Mouse (Mus musculus) MEL (cell line): Measurements from ENCODE around the gene Fbxw21. TPM values are rescaled to one million over a fixed set of nuclear protein-coding genes. Genes with fewer than 3 reads are reported as not detected.

Source experiments
- DNase-seq: peaks from one replicate; pipeline ENCODE4 v3.0.0; 2011; ENCODE audit warnings: low read depth, low spot score
- H3K27ac ChIP-seq: 2 replicates; pipeline ENCODE4 v1.5.1; 2012; ENCODE audit warnings: low read depth, mild to moderate bottlenecking, control low read depth, low read length, moderate library complexity; ENCODE audit not compliant: control insufficient read depth
- H3K27me3 ChIP-seq, 2 experiments: fragments of 150-350 bp in 1 of 2; sonication (generic) in 1 of 2; 2 replicates each; pipeline ENCODE4 v1.6.1; 2012; ENCODE audit warnings: low read length in 2 of 2, mild to moderate bottlenecking in 2 of 2, improper control_type of control experiment in 1 of 2, moderate library complexity in 1 of 2; ENCODE audit not compliant: insufficient read depth in 2 of 2, control insufficient read depth in 1 of 2
- H3K36me3 ChIP-seq, 2 experiments: 2 replicates each; pipeline ENCODE4 v1.6.1; 2012 to 2014; ENCODE audit warnings: low read length in 2 of 2, improper control_type of control experiment in 1 of 2, inconsistent platforms in 1 of 2, mild to moderate bottlenecking in 1 of 2; ENCODE audit not compliant: insufficient read depth in 2 of 2, control insufficient read depth in 1 of 2
- H3K4me1 ChIP-seq, 2 experiments: fragments of 150-350 bp in 1 of 2; sonication (generic) in 1 of 2; 2 replicates each; pipeline ENCODE4 v1.6.1; 2012; ENCODE audit warnings: low read length in 2 of 2, improper control_type of control experiment in 1 of 2, mild to moderate bottlenecking in 1 of 2; ENCODE audit not compliant: insufficient read depth in 2 of 2, control insufficient read depth in 1 of 2
- H3K4me3 ChIP-seq, 2 experiments: fragments of 150-350 bp in 1 of 2; sonication (generic) in 1 of 2; 2 replicates each; pipeline ENCODE4 v1.5.1; 2012; ENCODE audit warnings: low read depth in 2 of 2, low read length in 2 of 2, mild to moderate bottlenecking in 2 of 2, moderate library complexity in 2 of 2, control low read depth in 1 of 2, improper control_type of control experiment in 1 of 2; ENCODE audit not compliant: control insufficient read depth in 1 of 2, insufficient read depth in 1 of 2
- H3K79me2 ChIP-seq: 2 replicates; pipeline ENCODE4 v1.6.1; 2012; ENCODE audit warnings: mild to moderate bottlenecking, low read length, moderate library complexity; ENCODE audit not compliant: control insufficient read depth, poor library complexity, insufficient read depth
- H3K9ac ChIP-seq: 2 replicates; pipeline ENCODE4 v1.6.1; 2012; ENCODE audit warnings: low read depth, mild to moderate bottlenecking, control low read depth, low read length, moderate library complexity; ENCODE audit not compliant: control insufficient read depth, poor library complexity, severe bottlenecking
- H3K9me3 ChIP-seq: fragments of 150-350 bp; sonication (generic); replicated peaks from 2 replicates; pipeline ENCODE4 v1.6.1; 2012; ENCODE audit warnings: mild to moderate bottlenecking, low read length, improper control_type of control experiment, moderate library complexity; ENCODE audit not compliant: insufficient read depth
- CTCF ChIP-seq, 3 experiments: IDR thresholded peaks in 2 of 3; conservative IDR thresholded peaks in 1 of 3; 2 replicates each; pipeline ENCODE4 v1.5.1; 2011 to 2012; ENCODE audit warnings: low read length in 3 of 3, low read depth in 2 of 3, mild to moderate bottlenecking in 2 of 3, improper control_type of control experiment in 1 of 3, inconsistent platforms in 1 of 3, mixed read lengths in 1 of 3, moderate library complexity in 1 of 3; ENCODE audit not compliant: control insufficient read depth in 1 of 3, insufficient read depth in 1 of 3, poor library complexity in 1 of 3, severe bottlenecking in 1 of 3
- E2F4 ChIP-seq: IDR thresholded peaks from 2 replicates; pipeline ENCODE4 v1.6.1; 2011; ENCODE audit warnings: low read depth, low read length, improper control_type of control experiment, borderline replicate concordance
- GABPA ChIP-seq: IDR thresholded peaks from 2 replicates; pipeline ENCODE4 v1.6.1; 2012; ENCODE audit warnings: low read depth, mild to moderate bottlenecking, inconsistent platforms, low read length, improper control_type of control experiment, moderate library complexity
- HCFC1 ChIP-seq: IDR thresholded peaks from 2 replicates; pipeline ENCODE4 v1.6.1; 2012; ENCODE audit warnings: low read depth, mild to moderate bottlenecking, inconsistent platforms, low read length, improper control_type of control experiment, moderate library complexity
- KAT2A ChIP-seq: conservative IDR thresholded peaks from 2 replicates; pipeline ENCODE4 v1.6.1; 2012; ENCODE audit warnings: low read depth, low read length, improper control_type of control experiment, inconsistent platforms
- MAFK ChIP-seq: IDR thresholded peaks from 2 replicates; pipeline ENCODE4 v1.6.1; 2011; ENCODE audit warnings: low read depth, mild to moderate bottlenecking, low read length, improper control_type of control experiment, borderline replicate concordance
- MAZ ChIP-seq: IDR thresholded peaks from 2 replicates; pipeline ENCODE4 v1.6.1; 2012; ENCODE audit warnings: low read depth, mild to moderate bottlenecking, inconsistent platforms, low read length, improper control_type of control experiment
- MEF2A ChIP-seq: IDR thresholded peaks from 2 replicates; pipeline ENCODE4 v1.6.1; 2014; ENCODE audit warnings: low read depth, mild to moderate bottlenecking, inconsistent platforms, low read length, improper control_type of control experiment; ENCODE audit not compliant: poor library complexity, insufficient replicate concordance, severe bottlenecking; ENCODE audit errors: extremely low read depth
- MXI1 ChIP-seq: IDR thresholded peaks from 2 replicates; pipeline ENCODE4 v1.6.1; 2011; ENCODE audit warnings: mild to moderate bottlenecking, low read depth, low read length, improper control_type of control experiment
- MYB ChIP-seq: IDR thresholded peaks from 2 replicates; pipeline ENCODE4 v1.6.1; 2011; ENCODE audit warnings: mild to moderate bottlenecking, low read depth, low read length, improper control_type of control experiment
- RAD21 ChIP-seq: IDR thresholded peaks from 2 replicates; pipeline ENCODE4 v1.6.1; 2011; ENCODE audit warnings: mild to moderate bottlenecking, low read depth, low read length, improper control_type of control experiment
- RCOR1 ChIP-seq: IDR thresholded peaks from 2 replicates; pipeline ENCODE4 v1.6.1; 2012; ENCODE audit warnings: low read depth, mild to moderate bottlenecking, inconsistent platforms, low read length, improper control_type of control experiment
- SIN3A ChIP-seq: IDR thresholded peaks from 2 replicates; pipeline ENCODE4 v1.6.1; 2012; ENCODE audit warnings: low read length, improper control_type of control experiment, inconsistent platforms
- TCF12 ChIP-seq: IDR thresholded peaks from 2 replicates; pipeline ENCODE4 v1.6.1; 2014; ENCODE audit warnings: low read depth, mild to moderate bottlenecking, inconsistent platforms, low read length, improper control_type of control experiment, moderate library complexity
- UBTF ChIP-seq: IDR thresholded peaks from 2 replicates; pipeline ENCODE4 v1.6.1; 2012; ENCODE audit warnings: low read depth, mild to moderate bottlenecking, inconsistent platforms, low read length, improper control_type of control experiment, moderate library complexity, borderline replicate concordance; ENCODE audit not compliant: insufficient read depth
- USF2 ChIP-seq, 2 experiments: IDR thresholded peaks; 2 replicates each; pipeline ENCODE4 v1.6.1; 2011 to 2012; ENCODE audit warnings: improper control_type of control experiment in 2 of 2, low read length in 2 of 2, borderline replicate concordance in 1 of 2, inconsistent platforms in 1 of 2, low read depth in 1 of 2, mild to moderate bottlenecking in 1 of 2; ENCODE audit not compliant: insufficient read depth in 1 of 2
- ZKSCAN1 ChIP-seq: IDR thresholded peaks from 2 replicates; pipeline ENCODE4 v1.6.1; 2012; ENCODE audit warnings: low read depth, mild to moderate bottlenecking, inconsistent platforms, low read length, improper control_type of control experiment, moderate library complexity
- polyA plus RNA-seq, 2 experiments: library from polyadenylated mRNA; stranded (reverse) in 1 of 2; unstranded in 1 of 2; fragments of >175 nt in 1 of 2; fragments of >200 nt in 1 of 2; gene quantifications; 2 replicates each; pipeline versions ENCODE4 v1.2.1 to v1.2.4; 2012; ENCODE audit warnings: low replicate concordance in 2 of 2, low read depth in 1 of 2; ENCODE audit not compliant: insufficient read length in 2 of 2, insufficient read depth in 1 of 2, missing spikeins in 1 of 2
- total RNA-seq: library from RNA; depleted of rRNA; stranded (reverse); fragments of 300-350 nt; gene quantifications from 2 replicates; pipeline ENCODE4 v1.2.3, GENCODE M21; 2012

Fbxw21 gene
- total and polyA plus RNA-seq, 3 experiments, result not detected

GRCm38 (mm10) chr9:109094553-109095136 lies 67.2 kb downstream of the Fbxw21 start:
- H3K27ac ChIP-seq, result no peak overlapping the region
- TF ChIP-seq RCOR1 (no peak), UBTF (no peak), GABPA (no peak), MXI1 (no peak), SIN3A (no peak), ZKSCAN1 (no peak), MAFK (no peak), HCFC1 (no peak), MEF2A (no peak), RAD21 (no peak), KAT2A (no peak), CTCF (IDR thresholded peaks at IDR 0.05 in 2 of 3, conservative IDR thresholded peaks at IDR 0.05 in 1 of 3; ENCODE audit: control insufficient read depth in 1 of 3, insufficient read depth in 1 of 3, low read depth in 2 of 3, low read length in 3 of 3, poor library complexity in 1 of 3, severe bottlenecking in 1 of 3) (no peak)
- H3K79me2 ChIP-seq, result no peaks in the 10 kb centered on the region
- no peak overlapping the region for H3K4me3 ChIP-seq
- H3K9me3 ChIP-seq, result no peaks in the 10 kb centered on the region
- H3K36me3 ChIP-seq, result no peaks in the 10 kb centered on the region
- H3K9ac ChIP-seq, result no peak overlapping the region
- no peak for DNase-seq
- H3K27me3 ChIP-seq, result no peaks in the 10 kb centered on the region
- no peaks in the 10 kb centered on the region for H3K4me1 ChIP-seq

DNA sequence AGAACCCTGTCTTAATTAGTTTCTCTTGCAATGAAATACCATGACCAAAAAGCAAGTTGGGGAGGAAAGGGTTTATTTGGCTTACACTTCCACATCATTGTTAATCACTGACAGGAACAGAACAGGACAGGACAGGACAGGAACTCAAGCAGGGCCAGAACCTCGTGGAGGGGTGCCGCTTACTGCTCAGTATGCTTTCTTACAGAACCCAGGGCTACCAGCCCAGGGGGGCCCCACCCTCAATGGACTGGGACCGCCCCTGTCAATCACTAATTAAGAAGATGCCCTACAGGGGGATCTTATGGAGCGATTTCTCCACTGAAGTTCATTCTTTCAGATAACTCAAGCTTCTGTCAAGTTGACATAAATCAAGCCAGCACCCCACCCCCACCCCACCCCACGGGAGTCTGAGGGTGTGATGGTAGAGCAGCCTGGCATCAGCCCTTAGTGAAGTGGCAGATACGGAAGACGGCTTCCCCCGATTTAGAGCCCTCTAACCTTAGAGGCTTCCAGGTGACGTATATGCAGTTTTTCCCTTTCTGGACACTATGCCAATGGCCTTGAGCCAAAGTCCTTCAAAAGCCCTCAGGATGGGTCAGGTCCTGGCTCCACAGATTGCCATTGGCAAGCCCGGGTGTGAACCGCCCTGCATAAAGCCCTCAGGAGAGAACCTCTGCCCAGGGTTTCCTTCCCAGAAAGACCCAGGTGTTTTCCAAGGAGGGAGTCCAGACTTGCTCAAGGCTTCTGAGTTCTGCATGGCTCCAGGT lies 67.9 kb downstream of the Fbxw21 start:
- TF ChIP-seq KAT2A (no peak), CTCF (IDR thresholded peaks at IDR 0.05 in 2 of 3, conservative IDR thresholded peaks at IDR 0.05 in 1 of 3; ENCODE audit: control insufficient read depth in 1 of 3, insufficient read depth in 1 of 3, low read depth in 2 of 3, low read length in 3 of 3, poor library complexity in 1 of 3, severe bottlenecking in 1 of 3) (no peak), USF2 (IDR thresholded peaks at IDR 0.05; ENCODE audit: borderline replicate concordance in 1 of 2, insufficient read depth in 1 of 2, low read depth in 1 of 2, low read length in 2 of 2) (no peak), E2F4 (no peak), MYB (no peak), SIN3A (no peak), TCF12 (no peak), RCOR1 (no peak), MAZ (no peak)
- Histone ChIP-seq H3K27me3 (no peaks in the 10 kb centered on the region), H3K4me1 (no peaks in the 10 kb centered on the region), H3K36me3 (no peaks in the 10 kb centered on the region), H3K27ac (no peak overlapping the region), H3K4me3 (no peak overlapping the region), H3K9me3 (no peaks in the 10 kb centered on the region), H3K9ac (no peak overlapping the region), H3K79me2 (no peaks in the 10 kb centered on the region)
- no peak for DNase-seq
